Mouse (Mus musculus): Measurements from ENCODE around the gene Gm9125. TPM values are rescaled to one million over a fixed set of nuclear protein-coding genes. Genes with fewer than 3 reads are reported as not detected.
"Not testable (repeated sequence)": the region's sequence is repeated elsewhere in the genome, so short reads cannot be mapped to it uniquely, and the experiment has no call there.

The Gm9125 gene
- not detected in 2 replicates for polyA plus RNA-seq (2012)

- not testable (repeated sequence) for H3K4me1 ChIP-seq (ENCODE audit: control insufficient read depth); H3K9me3 ChIP-seq (ENCODE audit: control insufficient read depth, low read length); H3K27me3 ChIP-seq (ENCODE audit: control insufficient read depth); H3K4me3 ChIP-seq (replicated peaks); H3K36me3 ChIP-seq (ENCODE audit: control insufficient read depth)
Observed at GRCm38 (mm10) chr3:94054785-94055184, at the start of gene Gm9125. TSS of gene Gm9125 (minus strand) at chr3:94054885.

- H3K4me3 ChIP-seq (replicated peaks); H3K9me3 ChIP-seq (ENCODE audit: control insufficient read depth, low read length); H3K36me3 ChIP-seq (ENCODE audit: control insufficient read depth); H3K27me3 ChIP-seq (ENCODE audit: control insufficient read depth); H3K4me1 ChIP-seq (ENCODE audit: control insufficient read depth): not testable (repeated sequence)
Observed at GRCm38 (mm10) chr3:94072544-94072943, 17.9 kb upstream of the Gm9125 start, which contains the start of gene Gm10697. TSS of gene Gm10697 (minus strand) at chr3:94072644.

- H3K4me1 ChIP-seq (ENCODE audit: control insufficient read depth); H3K27me3 ChIP-seq (ENCODE audit: control insufficient read depth); H3K9me3 ChIP-seq (ENCODE audit: control insufficient read depth, low read length); H3K4me3 ChIP-seq (replicated peaks); H3K36me3 ChIP-seq (ENCODE audit: control insufficient read depth): not testable (repeated sequence)
Observed at GRCm38 (mm10) chr3:94049566-94050121, 5.0 kb downstream of the Gm9125 start.

GRCm38 (mm10) chr3:94038241-94038640, 16.4 kb downstream of the Gm9125 start:
- not testable (repeated sequence) for H3K27me3 ChIP-seq (ENCODE audit: control insufficient read depth); H3K4me3 ChIP-seq (replicated peaks); H3K36me3 ChIP-seq (ENCODE audit: control insufficient read depth); H3K9me3 ChIP-seq (ENCODE audit: control insufficient read depth, low read length); H3K4me1 ChIP-seq (ENCODE audit: control insufficient read depth)

GRCm38 (mm10) chr3:94034400-94034799, 20.3 kb downstream of the Gm9125 start:
- not testable (repeated sequence) for H3K27me3 ChIP-seq (ENCODE audit: control insufficient read depth); H3K4me3 ChIP-seq (replicated peaks); H3K4me1 ChIP-seq (ENCODE audit: control insufficient read depth); H3K9me3 ChIP-seq (ENCODE audit: control insufficient read depth, low read length); H3K36me3 ChIP-seq (ENCODE audit: control insufficient read depth)

Other genes with a start within 250 kb of the Gm9125 start
- gene Tdpoz3, start 228.9 kb downstream of the Gm9125 start, polyA plus RNA-seq (2012), result not detected in 2 replicates
- 0.13 TPM in 1 of 2 replicates, not detected in the other for gene Gm9117, start 111.3 kb downstream of the Gm9125 start, polyA plus RNA-seq (2012)
- gene Tdpoz5, start 93.6 kb downstream of the Gm9125 start, polyA plus RNA-seq (2012), result not detected in 2 replicates
- not detected in 2 replicates for gene Gm10697, start 17.8 kb upstream of the Gm9125 start, polyA plus RNA-seq (2012)
- not detected in 2 replicates for gene Gm10696, start 123.3 kb upstream of the Gm9125 start, polyA plus RNA-seq (2012)
- gene Gm5286, start 141.8 kb upstream of the Gm9125 start, polyA plus RNA-seq (2012), result not detected in 2 replicates
- gene Gm4778, start 209.2 kb upstream of the Gm9125 start, polyA plus RNA-seq (2012), result not detected in 2 replicates